Mouse (Mus musculus) olfactory bulb, adult 2 months (tissue): ENCODE results near the gene Larp6.

Experiments used
- CTCF ChIP-seq: fragments of 200-500 bp; IDR thresholded peaks from 2 replicates; pipeline ENCODE4 v1.5.1; 2012; ENCODE audit warnings: low read depth, mild to moderate bottlenecking, low read length, moderate library complexity; ENCODE audit not compliant: insufficient read depth
- POLR2A ChIP-seq: fragments of 200-500 bp; IDR thresholded peaks from 2 replicates; pipeline ENCODE4 v1.6.1; 2012; ENCODE audit warnings: mild to moderate bottlenecking, low read depth, low read length, moderate library complexity; ENCODE audit not compliant: insufficient read depth

DNA sequence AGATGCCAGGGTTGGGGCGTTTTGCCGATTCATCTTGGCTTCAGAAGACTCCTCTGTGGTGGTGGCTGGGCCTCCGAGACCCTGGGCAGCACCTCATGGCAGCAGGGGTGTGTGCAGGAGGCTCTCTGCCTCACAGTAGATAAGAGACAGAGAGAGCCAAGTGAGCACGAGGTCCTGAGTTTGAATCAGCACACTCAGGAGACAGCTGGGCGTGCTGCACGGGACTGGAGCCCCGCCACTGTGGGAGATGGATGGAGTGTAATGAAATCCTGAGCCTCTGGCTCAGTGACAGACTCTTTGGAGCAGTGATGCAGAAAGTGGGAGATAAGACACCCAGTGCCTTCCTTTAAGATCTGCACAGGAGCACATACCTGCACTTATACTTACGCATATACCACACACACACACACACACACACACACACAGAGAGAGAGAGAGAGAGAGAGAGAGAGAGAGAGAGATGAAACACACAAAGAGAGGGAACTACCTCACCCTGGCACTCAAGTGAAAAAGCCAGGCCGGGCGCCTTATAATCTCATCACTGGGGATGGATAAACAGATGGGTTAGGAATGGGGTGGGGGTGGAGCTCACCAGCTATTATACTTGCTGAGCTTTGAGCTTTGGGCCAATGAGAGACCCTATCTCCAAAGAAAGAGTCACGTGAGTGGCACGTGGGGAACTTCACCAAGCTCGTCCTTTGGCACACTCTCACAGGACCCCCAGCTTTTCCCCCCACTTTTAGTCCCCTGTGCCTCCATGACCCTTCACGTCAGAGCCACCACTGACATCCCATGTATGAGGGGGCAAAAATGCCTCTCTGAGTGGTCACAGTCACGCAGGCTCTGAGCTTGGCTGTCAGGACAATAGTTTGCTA lies 44.3 kb downstream of the Larp6 start:
- TF ChIP-seq CTCF = no peak
- no peak for TF ChIP-seq POLR2A
